8 mouse cellular contexts compared by ENCODE assay signal in the genomic region with DNA sequence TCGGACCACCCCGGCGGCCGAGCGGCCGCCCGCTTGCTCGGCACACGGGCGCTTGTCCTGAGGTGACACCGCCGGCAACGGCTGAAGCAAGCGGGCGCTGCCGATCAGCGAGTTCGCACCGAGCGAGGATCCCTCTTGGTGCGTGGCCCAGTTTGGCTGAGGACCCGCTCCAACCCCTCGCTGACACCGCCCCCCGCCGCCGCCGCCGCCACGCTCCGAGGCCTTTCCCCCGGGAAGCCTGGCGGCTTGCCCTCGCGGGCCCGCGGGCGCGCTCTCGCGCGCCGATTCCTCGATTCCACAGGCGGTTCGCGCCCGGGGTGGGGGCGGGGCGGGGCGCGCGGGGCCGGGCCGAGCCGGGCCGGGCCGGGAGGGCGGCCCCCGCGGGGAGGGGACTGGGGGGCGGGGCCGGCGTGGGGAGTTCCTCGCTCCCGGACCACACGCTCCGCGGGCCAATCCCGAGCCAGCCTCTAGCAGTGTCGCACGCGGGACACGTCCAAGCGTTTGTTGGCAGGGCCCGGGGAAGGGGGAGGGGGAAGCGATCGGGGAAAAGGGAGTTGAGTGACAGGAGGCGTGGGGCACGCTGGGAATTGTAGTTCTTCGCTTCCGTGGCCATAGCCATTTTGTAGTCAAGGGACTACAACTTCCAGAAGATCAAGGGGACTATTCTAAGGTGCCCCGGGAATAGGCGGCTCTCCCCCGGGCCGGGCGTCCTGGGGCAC. TPM values are rescaled to one million over a fixed set of nuclear protein-coding genes. Genes with fewer than 3 reads are reported as not detected.
A peak's percentile ranks its signal among the peaks of the same experiment; 100 is the strongest.
DNase-seq lines count a peak whose midpoint lies in the region; ATAC-seq and TF ChIP-seq lines count a peak whose summit lies in the region.

No protein-coding gene starts in this region.

- peak overlapping the region; percentile 92 for H3K4me2 ChIP-seq in heart, embryonic 12.5 days
- peak overlapping the region; percentile 95 for H3K4me2 ChIP-seq in kidney, postnatal 0 days (ENCODE audit: low read length)
- peak overlapping the region; percentile 89 for H3K4me2 ChIP-seq in liver, embryonic 11.5 days
- peak overlapping the region; percentile 93 for H3K4me2 ChIP-seq in stomach, embryonic 14.5 days (replicated peaks; ENCODE audit: low read depth, low read length)

- peak; percentile 99 for DNase-seq in CD4-positive helper T cell, adult 2 months (ENCODE audit: low read depth, low spot score)
- DNase-seq in brain, embryonic 18.5 days (ENCODE audit: low read depth, low spot score): peak; percentile 99
- DNase-seq in kidney, postnatal 0 days (ENCODE audit: low spot score): peak; percentile 100
- peak; percentile 100 for DNase-seq in liver, embryonic 11.5 days (ENCODE audit: low spot score)
- DNase-seq in naive thymus-derived CD4-positive, alpha-beta T cell, adult 2 months (ENCODE audit: low read depth): peak; percentile 98

- peak overlapping the region; percentile 95 for H3K9ac ChIP-seq in heart, embryonic 12.5 days
- peak overlapping the region; percentile 87 for H3K9ac ChIP-seq in kidney, postnatal 0 days (ENCODE audit: low read depth, low read length)
- peak overlapping the region; percentile 95 for H3K9ac ChIP-seq in liver, embryonic 11.5 days (ENCODE audit: low read depth, low read length)
- peak overlapping the region; percentile 87 for H3K9ac ChIP-seq in stomach, embryonic 14.5 days (replicated peaks; ENCODE audit: low read depth, low read length)

- ATAC-seq in erythroid progenitor cell, adult 5-6 weeks (replicated peaks; ENCODE audit: low FRiP score, poor library complexity, severe bottlenecking): peak; percentile 82
- peak; percentile 94 for ATAC-seq in heart, embryonic 12.5 days (ENCODE audit: insufficient number of reproducible peaks, low FRiP score)
- ATAC-seq in kidney, postnatal 0 days (replicated peaks; ENCODE audit: low FRiP score, low read depth): peak; percentile 95
- ATAC-seq in liver, embryonic 11.5 days (replicated peaks; ENCODE audit: low FRiP score): peak; percentile 91
- peak; percentile 96 for ATAC-seq in stomach, embryonic 14.5 days (ENCODE audit: insufficient number of reproducible peaks, insufficient read depth, low FRiP score, low read depth)

- TF ChIP-seq CTCF in kidney, postnatal 0 days (IDR thresholded peaks at IDR 0.05; ENCODE audit: low read depth): no peak

- H3K4me1 ChIP-seq in heart, embryonic 12.5 days (replicated peaks): peaks cover 26% of the 10 kb centered on the region
- peaks cover 13% of the 10 kb centered on the region for H3K4me1 ChIP-seq in kidney, postnatal 0 days (replicated peaks; ENCODE audit: insufficient read depth, low read length)
- peaks cover 15% of the 10 kb centered on the region for H3K4me1 ChIP-seq in liver, embryonic 11.5 days (replicated peaks; ENCODE audit: control insufficient read depth, insufficient read depth, low read length)
- H3K4me1 ChIP-seq in stomach, embryonic 14.5 days (ENCODE audit: control insufficient read depth, insufficient read depth, low read length): peaks cover 9% of the 10 kb centered on the region

- peak overlapping the region; percentile 96 for H3K27ac ChIP-seq in heart, embryonic 12.5 days (ENCODE audit: poor library complexity, severe bottlenecking)
- H3K27ac ChIP-seq in kidney, postnatal 0 days: peak overlapping the region; percentile 91
- peak overlapping the region; percentile 86 for H3K27ac ChIP-seq in liver, embryonic 11.5 days (ENCODE audit: low read depth, low read length)
- peak overlapping the region; percentile 91 for H3K27ac ChIP-seq in stomach, embryonic 14.5 days (ENCODE audit: low read length)

- no peaks in the 10 kb centered on the region for H3K27me3 ChIP-seq in heart, embryonic 12.5 days (replicated peaks)
- no peaks in the 10 kb centered on the region for H3K27me3 ChIP-seq in kidney, postnatal 0 days (ENCODE audit: insufficient read depth, low read length)
- H3K27me3 ChIP-seq in liver, embryonic 11.5 days (replicated peaks; ENCODE audit: control insufficient read depth, insufficient read depth, low read length): no peaks in the 10 kb centered on the region
- no peaks in the 10 kb centered on the region for H3K27me3 ChIP-seq in stomach, embryonic 14.5 days (ENCODE audit: control insufficient read depth, insufficient read depth, low read length)

- no peaks in the 10 kb centered on the region for H3K9me3 ChIP-seq in heart, embryonic 12.5 days (replicated peaks)
- H3K9me3 ChIP-seq in kidney, postnatal 0 days (replicated peaks; ENCODE audit: low read length): no peaks in the 10 kb centered on the region
- H3K9me3 ChIP-seq in liver, embryonic 11.5 days (ENCODE audit: control insufficient read depth, low read length): no peaks in the 10 kb centered on the region
- H3K9me3 ChIP-seq in stomach, embryonic 14.5 days (ENCODE audit: control insufficient read depth, low read depth, low read length): no peaks in the 10 kb centered on the region

- under 1% methylated on average over 60 of the region's 87 CpGs for WGBS in heart, embryonic 12.5 days
- under 1% methylated on average over 78 of the region's 87 CpGs for WGBS in kidney, postnatal 0 days
- under 1% methylated on average over 79 of the region's 87 CpGs for WGBS in liver, embryonic 11.5 days
- WGBS in stomach, embryonic 14.5 days: under 1% methylated on average over 64 of the region's 87 CpGs

- peak overlapping the region; percentile 74 for H3K4me3 ChIP-seq in heart, embryonic 12.5 days
- peak overlapping the region; percentile 59 for H3K4me3 ChIP-seq in kidney, postnatal 0 days (replicated peaks; ENCODE audit: low read depth, low read length)
- peak overlapping the region; percentile 76 for H3K4me3 ChIP-seq in liver, embryonic 11.5 days (ENCODE audit: low read depth, low read length)
- peak overlapping the region; percentile 70 for H3K4me3 ChIP-seq in stomach, embryonic 14.5 days (ENCODE audit: low read depth, low read length)

- H3K36me3 ChIP-seq in heart, embryonic 12.5 days: no peaks in the 10 kb centered on the region
- no peaks in the 10 kb centered on the region for H3K36me3 ChIP-seq in kidney, postnatal 0 days (ENCODE audit: insufficient read depth, low read length)
- H3K36me3 ChIP-seq in liver, embryonic 11.5 days (ENCODE audit: control insufficient read depth, insufficient read depth, low read length): no peaks in the 10 kb centered on the region
- H3K36me3 ChIP-seq in stomach, embryonic 14.5 days (ENCODE audit: control insufficient read depth, insufficient read depth, low read length): no peaks in the 10 kb centered on the region

RNA-seq across cellular contexts. Expression of a gene that starts 1.0 kb away (rescaled TPM):
- total RNA-seq in erythroid progenitor cell, adult 5-6 weeks (2015; ENCODE audit: low replicate concordance): 19.5 and 51.1 TPM in 2 replicates
- 19.4 and 36.7 TPM in 2 replicates for total RNA-seq in erythroid progenitor cell, adult 5-6 weeks (2017; ENCODE audit: low replicate concordance)
- 40.6 TPM in 2 replicates for polyA plus RNA-seq in heart, embryonic 12.5 days (2016; fragmentation: Nextera tagmentation; extraction: Ambion mirVana)
- polyA plus RNA-seq in kidney, postnatal 0 days (2015; fragmentation: Nextera tagmentation; extraction: Ambion mirVana): 22.5 and 26.2 TPM in 2 replicates
- polyA plus RNA-seq in liver, embryonic 11.5 days (2014; fragmentation: Nextera tagmentation; extraction: Ambion mirVana): 19.2 and 19.6 TPM in 2 replicates
- 26.5 and 27.3 TPM in 2 replicates for polyA plus RNA-seq in stomach, embryonic 14.5 days (2014; fragmentation: Nextera tagmentation; extraction: Ambion mirVana)

Comparison
In these comparisons a context has a peak if more than half of its experiments do, and no peak if none do; other contexts are left out.
1. Peak in every context shown above with its lines: DNase-seq, ATAC-seq, H3K4me3 ChIP-seq and H3K27ac ChIP-seq.